Mouse (Mus musculus) frontal cortex, postnatal 25 days (tissue): ENCODE results near the gene Ypel3.
A peak's percentile ranks its signal among the peaks of the same experiment; 100 is the strongest.

Experiments used
- DNase-seq, 2 experiments: peaks; one replicate each; pipeline ENCODE4 v3.0.0; 2022; ENCODE audit warnings: low spot score in 2 of 2

Gene Ypel3

DNA sequence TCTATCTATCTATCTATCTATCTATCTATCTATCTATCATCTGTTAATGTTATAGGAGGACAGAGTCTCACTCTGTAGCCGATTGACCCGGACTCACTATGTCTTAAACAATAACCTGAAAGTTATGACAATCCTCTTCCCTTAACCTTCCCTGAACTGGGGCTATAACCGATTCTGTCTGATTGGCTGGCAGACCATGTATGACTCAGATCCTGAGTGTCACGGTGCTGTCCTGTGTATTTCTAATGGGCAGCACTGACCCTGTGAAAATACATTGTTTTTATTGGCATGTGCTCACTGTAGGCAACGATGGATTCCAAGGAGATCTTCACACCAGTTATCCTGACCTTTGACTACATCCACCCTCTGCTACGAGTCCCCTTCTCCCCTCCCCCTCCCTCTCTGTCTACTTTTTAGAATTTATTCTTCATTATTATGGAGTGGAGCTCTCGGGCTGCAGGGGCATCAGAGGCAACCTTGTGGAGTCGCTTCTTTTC lies 39.0 kb downstream of the Ypel3 start:
- DNase-seq = no peak

DNA sequence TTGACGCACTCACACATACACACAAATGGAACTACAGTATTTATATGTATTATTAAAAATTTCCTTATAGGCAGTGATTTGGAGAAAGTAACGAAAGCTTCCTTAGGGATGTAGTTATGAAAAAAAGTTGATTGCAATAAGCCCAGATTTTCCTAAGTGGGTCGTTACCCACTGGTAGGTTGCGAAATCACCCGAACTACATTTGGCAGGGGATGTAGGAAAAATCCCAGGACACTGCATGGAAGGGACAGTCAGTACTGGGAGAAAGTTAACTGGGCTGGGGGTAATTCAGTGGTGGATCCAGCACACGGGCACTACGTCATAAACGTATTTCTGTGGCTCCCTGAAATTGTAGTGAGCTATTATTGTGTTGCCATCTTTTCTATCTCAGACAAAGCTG lies 39.7 kb downstream of the Ypel3 start:
- DNase-seq = no peak

DNA sequence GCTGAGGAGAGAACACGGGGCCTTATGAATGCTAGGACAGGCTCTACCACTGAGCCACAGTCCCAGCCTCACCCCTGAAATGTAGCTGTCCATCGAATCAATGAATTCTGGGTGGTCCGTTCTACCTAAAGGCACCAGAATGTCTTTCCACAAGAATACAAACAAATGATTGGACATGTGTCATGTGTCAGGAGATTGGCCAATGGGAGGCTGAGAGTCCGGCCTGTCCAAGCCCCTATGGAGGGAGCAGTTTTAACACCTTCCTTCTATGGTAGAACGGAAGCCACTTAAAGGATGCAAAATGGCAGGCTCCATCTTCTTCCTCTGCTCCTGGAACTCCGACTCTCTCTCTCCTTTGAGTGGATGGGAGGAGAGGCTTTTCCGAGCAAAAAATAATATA lies 40.8 kb downstream of the Ypel3 start:
- no peak for DNase-seq

DNA sequence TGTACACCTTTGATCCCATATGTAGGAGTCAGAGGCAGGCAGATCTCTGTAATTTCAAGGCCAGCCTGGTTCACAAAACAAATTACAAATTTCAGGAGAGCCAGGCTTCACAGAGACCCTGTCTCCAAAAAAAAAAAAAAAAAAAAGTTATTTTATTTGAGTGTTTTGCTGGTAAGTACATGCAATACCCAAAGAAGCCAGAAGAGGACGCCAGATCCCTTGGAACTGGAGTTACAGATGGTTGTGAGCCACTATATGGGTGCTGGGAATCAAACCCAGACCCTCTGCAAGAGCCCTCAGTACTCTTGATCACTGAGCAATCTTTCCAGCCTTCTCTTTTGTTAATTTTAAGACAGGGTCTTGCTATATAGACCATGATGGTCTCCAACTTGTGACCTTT lies 42.1 kb downstream of the Ypel3 start:
- DNase-seq = no peak

DNA sequence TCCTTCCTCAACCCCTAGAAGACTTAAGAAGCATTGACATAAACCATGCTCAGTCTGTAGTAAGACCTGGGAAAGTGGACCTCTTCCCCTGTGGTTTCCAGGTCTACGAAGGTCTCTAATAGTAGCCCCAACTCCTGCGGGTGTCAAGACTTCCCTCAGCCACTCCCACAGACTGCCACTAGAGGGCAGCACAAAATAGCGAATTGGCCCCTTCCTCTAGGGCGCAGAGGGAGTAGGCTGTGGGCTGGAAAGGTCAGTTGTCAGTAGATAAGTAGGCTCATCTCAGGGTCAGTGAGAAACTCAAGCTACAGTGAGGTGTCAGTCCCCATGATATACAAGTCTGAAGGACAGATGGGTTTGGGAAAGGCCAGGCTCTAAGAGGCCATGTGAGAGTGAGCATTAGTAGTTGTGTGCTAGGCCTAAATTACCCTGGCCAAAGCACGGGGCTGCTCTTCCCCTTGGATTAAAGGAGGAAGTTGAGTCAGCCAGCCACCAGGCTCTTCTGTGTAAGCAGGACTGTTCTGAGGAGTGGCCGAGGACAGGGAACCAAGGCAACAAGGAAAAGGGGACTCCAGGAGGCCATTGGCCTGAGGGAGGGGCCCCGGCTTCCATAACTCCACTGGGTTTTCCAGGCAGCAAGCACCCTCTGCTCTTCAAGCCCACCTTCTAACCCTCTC lies 45.2 kb downstream of the Ypel3 start:
- DNase-seq = peak; percentile 67 to 72

DNA sequence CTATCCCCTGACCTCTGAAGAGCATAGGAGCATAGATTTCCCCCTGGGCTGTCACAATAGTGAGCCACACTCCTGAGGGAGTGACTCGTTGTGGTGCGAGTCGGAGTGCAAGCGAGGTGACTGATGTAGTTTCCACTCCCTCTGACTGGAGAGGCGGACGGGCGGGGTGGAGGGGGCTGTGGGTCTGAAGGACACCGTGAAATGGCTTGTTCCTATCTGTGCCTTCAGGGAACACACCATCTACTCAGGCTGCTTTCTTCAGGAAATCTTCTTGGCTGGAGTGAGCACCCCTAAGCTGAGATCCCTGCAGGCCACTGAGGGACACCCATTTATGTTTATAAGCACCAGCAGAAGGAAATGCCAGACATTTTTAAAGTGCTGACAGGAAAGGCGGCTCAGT lies 46.0 kb downstream of the Ypel3 start:
- DNase-seq = no peak

DNA sequence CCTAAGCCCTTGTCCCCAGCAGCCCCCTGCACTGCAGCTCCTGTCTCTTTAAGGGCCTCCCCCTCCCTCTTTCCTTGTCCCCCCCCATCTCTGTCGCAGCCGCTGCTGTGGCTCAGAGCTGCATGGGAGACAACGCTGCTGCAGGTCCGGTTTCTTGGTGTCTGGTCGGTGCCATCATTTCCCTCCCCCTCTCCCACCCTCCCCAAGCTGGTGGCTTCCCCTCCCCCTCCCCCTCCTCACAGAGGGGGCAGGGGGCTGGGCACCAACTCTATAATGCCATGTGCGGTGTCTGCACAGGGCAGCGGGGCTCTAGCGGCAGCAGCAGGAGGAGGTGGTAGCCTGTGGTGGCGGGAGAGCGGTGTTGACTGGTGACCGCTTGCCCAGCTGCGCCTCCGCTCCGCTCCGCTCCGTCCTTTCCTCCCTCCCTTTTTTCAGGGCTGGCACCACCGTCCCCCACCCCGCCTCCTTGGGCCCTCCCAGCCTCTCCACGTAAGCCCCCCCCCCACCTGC lies 46.5 kb downstream of the Ypel3 start:
- DNase-seq = no peak

DNA sequence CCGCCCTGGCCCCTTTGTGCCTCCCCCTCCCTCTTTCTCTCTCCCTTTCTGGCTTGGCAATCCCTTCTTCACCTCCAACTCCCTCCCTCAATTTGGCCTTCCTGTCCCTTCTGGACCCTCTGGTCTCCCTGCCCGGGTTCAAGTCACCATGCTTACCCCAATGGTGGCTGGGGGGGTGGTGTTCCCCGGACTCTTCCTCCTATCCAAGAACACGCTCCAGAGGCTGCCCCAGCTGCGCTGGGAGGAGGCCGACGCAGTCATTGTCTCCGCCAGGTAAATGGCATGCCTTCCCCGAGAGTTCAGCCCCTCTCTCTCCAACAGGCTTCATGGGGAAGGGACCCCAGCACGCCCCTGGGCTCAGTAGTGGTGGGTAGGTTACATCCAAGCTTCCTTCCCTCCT lies 47.2 kb downstream of the Ypel3 start:
- DNase-seq = no peak

DNA sequence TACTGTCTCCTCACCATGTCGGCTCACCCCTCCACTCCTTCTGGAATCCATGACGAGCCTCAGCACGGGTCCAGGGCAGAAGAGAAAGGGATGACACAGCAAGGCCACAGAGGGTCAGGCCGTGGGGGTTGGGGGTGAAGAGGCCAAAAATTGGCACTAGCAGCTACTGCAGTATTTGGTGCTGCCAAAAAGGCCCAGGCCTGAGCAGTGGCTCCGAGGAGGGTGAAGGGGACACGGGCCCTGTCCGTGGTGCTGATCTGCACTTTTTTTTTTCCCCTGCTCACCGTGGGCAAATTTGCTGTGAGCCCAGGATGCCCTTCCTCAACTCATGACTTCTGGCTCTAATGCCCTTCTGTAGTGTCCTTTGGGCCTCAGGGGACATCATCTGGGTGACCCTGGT lies 48.6 kb downstream of the Ypel3 start:
- no peak for DNase-seq

DNA sequence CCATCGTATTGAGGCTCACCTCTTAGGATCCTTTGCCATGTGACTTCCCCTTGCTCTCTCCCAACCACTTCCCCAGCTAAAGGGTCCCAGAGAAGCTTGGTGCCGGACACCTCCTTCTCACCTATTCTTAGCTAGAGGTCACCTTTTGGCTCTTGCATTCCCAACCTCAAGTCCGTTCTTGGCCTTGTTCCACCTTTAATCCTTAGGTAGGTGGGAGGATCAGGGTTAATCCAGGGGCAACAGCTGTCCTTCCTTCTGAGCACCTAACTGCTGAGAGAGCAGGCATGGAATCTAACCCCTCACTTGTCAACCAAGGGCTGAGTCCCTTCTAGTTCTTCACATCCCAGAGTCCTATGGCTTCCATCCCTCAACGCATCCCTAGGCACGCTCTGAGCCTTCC lies 49.2 kb downstream of the Ypel3 start:
- no peak for DNase-seq
